Mouse (Mus musculus) c-Kit-positive CD71-positive TER-119-negative erythroid progenitor cells, embryonic 14.5 days (primary cell): ENCODE measurements around the gene Olfr591.
"Not testable (repeated sequence)": the region's sequence is repeated elsewhere in the genome, so short reads cannot be mapped to it uniquely, and the experiment has no call there.

Experiments used
- DNase-seq: peaks from one replicate; pipeline ENCODE4 v3.0.0-alpha.2; 2013; ENCODE audit warnings: low read depth

The Olfr591 gene

DNA sequence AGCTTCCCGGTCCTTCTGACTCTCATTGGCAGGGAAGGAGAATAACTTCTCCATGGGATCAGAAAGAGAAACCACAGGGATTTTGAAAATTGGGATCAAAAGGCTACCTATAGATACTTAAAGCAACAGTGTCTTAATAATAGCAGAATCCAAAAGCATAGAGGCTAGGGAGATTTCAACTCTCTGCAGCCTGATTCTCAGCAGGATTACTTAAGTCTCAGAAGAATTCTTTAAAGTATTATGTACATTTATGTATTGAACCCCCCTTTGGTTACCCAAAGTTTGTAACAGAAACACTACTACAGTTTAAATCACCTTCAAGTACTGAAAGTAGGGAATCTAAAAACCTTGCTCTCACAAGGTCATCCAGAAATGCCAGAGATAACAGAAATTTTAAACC lies at the start of gene Olfr591:
Gene Olfr591, minus strand, starts transcription at position 101 of the 400 bp plus-strand sequence.
- no peak for DNase-seq

GRCm38 (mm10) chr7:103216696-103217095 lies 38.6 kb upstream of the Olfr591 start, which contains the start of gene Olfr594:
Gene Olfr594 (plus strand): TSS chr7:103216996.
- no peak for DNase-seq

DNA sequence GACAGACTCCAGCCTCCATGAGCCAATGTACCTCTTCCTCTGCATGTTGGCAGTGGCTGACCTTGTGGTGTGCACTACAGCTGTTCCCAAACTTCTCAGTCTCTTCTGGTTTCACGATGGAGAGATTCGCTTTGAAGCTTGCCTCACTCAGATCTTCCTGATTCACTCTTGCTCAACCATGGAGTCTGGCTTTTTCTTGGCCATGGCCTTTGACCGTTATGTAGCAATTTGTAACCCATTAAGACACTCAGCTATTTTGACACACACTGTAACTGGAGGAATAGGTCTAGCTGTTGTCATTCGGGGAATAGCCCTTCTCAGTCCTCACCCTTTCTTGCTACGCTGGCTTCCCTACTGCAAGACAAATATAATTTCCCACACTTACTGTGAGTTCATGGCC lies 33.9 kb upstream of the Olfr591 start:
- DNase-seq = not testable (repeated sequence)

GRCm38 (mm10) chr7:103211562-103211961 lies 33.4 kb upstream of the Olfr591 start, which contains the start of gene Olfr593:
Gene Olfr593 (plus strand): TSS chr7:103211862.
- DNase-seq = no peak

GRCm38 (mm10) chr7:103184503-103184902 lies 6.4 kb upstream of the Olfr591 start, which contains the start of gene Olfr592:
Gene Olfr592 (plus strand): TSS chr7:103184803.
- DNase-seq = not testable (repeated sequence)

- DNase-seq = no peak
Observed at GRCm38 (mm10) chr7:103169697-103170096, 8.4 kb downstream of the Olfr591 start.

- DNase-seq = no peak
Observed at GRCm38 (mm10) chr7:103156256-103156655, 21.9 kb downstream of the Olfr591 start, which contains the start of gene Olfr589. Gene Olfr589 (minus strand): TSS chr7:103156356.

- no peak for DNase-seq
Observed at GRCm38 (mm10) chr7:103140579-103140978, 37.6 kb downstream of the Olfr591 start, which contains the start of gene Olfr588-ps1. Gene Olfr588-ps1 (plus strand): TSS chr7:103140879.

- no peak for DNase-seq
Observed at GRCm38 (mm10) chr7:103125538-103125937, 52.6 kb downstream of the Olfr591 start, which contains the start of gene Olfr586. Gene Olfr586 (minus strand): TSS chr7:103125638.

DNA sequence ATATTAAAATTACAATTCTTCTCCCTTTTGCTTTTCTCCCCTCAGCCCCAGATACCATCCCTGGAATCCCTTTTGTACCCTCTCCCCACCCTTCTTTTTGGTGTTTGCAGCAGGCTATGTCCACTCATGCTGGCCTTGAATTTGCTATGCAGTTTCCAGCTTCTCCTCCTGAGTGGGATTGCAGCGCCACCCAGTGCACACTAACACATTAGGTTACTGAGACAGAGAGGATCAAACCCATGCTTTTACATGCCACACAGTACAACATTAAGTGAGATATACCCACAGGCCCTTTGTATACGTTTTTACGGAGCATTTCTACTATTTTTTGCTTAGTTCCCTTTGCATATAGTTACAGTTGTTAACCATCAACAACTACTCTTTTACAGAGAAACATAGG lies 58.7 kb downstream of the Olfr591 start:
- no peak for DNase-seq
